Mouse (Mus musculus): ENCODE measurements around the gene Fermt2. TPM values are rescaled to one million over a fixed set of nuclear protein-coding genes. Genes with fewer than 3 reads are reported as not detected.

The Fermt2 gene
- polyA plus RNA-seq, 1 experiment from 2014 or later: 61.9 TPM

DNA sequence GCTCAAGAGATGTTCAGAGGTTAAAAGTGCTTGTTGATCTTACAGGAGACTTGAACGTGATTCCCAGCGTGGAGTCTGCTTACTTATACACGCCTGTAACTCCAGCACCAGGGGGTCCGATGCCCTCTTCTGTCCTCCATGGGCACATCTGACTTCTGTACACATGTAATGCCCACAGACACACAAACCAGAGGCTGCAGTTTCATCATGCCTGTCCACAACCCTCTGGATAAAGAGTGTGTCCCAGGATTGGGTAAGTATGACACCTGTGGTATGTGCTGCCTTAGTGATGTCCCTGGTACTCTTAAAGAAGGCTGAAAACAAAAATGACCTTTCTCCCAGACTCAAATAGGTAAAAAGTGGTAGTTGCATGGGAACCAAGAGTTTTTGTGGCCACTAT, 110.6 kb downstream of the Fermt2 start:
- H3K4me1 ChIP-seq (replicated peaks; ENCODE audit: control insufficient read depth, insufficient read depth, low read length): no peaks in the 10 kb centered on the region
- no peaks in the 10 kb centered on the region for H3K36me3 ChIP-seq (ENCODE audit: control insufficient read depth, insufficient read depth, low read length)
- no peak overlapping the region for H3K4me2 ChIP-seq
- H3K4me3 ChIP-seq (ENCODE audit: low read depth, low read length): no peak overlapping the region
- no peaks in the 10 kb centered on the region for H3K27me3 ChIP-seq (replicated peaks; ENCODE audit: control insufficient read depth, insufficient read depth, low read length)
- no peak overlapping the region for H3K27ac ChIP-seq (ENCODE audit: low read depth, low read length)
- WGBS: 68% methylated on average over 4 of the region's 4 CpGs
- ATAC-seq (replicated peaks; ENCODE audit: low FRiP score) (no peak), DNase-seq (ENCODE audit: low spot score) (no peak)
- H3K9ac ChIP-seq (ENCODE audit: low read depth, low read length): no peak overlapping the region
- H3K9me3 ChIP-seq (ENCODE audit: control insufficient read depth, low read length): no peaks in the 10 kb centered on the region

DNA sequence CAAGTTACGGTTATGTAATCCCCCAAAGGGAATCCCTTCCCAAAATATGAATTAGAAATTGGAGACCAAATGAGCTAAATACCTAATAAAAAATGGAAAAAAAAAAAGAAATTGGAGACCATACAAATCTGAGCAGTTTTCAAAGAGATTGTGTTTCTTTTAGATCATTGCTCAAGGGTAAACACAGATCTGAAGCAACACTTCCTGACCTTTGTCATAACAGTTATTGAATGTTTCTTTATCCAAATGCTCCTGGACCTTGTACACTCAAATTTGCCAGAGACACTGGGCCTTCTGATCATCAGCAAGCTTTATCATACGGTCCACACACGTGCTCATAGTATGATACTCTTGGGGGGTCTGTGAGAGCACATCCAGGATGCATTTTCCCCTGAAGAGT, 111.4 kb downstream of the Fermt2 start:
- H3K4me2 ChIP-seq: no peak overlapping the region
- H3K36me3 ChIP-seq (ENCODE audit: control insufficient read depth, insufficient read depth, low read length): no peaks in the 10 kb centered on the region
- no peak for DNase-seq (ENCODE audit: low spot score)
- no peak overlapping the region for H3K9ac ChIP-seq (ENCODE audit: low read depth, low read length)
- WGBS: 84% methylated on average over 3 of the region's 3 CpGs
- H3K27ac ChIP-seq (ENCODE audit: low read depth, low read length): no peak overlapping the region
- H3K9me3 ChIP-seq (ENCODE audit: control insufficient read depth, low read length): no peaks in the 10 kb centered on the region
- no peaks in the 10 kb centered on the region for H3K4me1 ChIP-seq (replicated peaks; ENCODE audit: control insufficient read depth, insufficient read depth, low read length)
- H3K4me3 ChIP-seq (ENCODE audit: low read depth, low read length): no peak overlapping the region
- no peak for ATAC-seq (replicated peaks; ENCODE audit: low FRiP score)
- H3K27me3 ChIP-seq (replicated peaks; ENCODE audit: control insufficient read depth, insufficient read depth, low read length): no peaks in the 10 kb centered on the region

DNA sequence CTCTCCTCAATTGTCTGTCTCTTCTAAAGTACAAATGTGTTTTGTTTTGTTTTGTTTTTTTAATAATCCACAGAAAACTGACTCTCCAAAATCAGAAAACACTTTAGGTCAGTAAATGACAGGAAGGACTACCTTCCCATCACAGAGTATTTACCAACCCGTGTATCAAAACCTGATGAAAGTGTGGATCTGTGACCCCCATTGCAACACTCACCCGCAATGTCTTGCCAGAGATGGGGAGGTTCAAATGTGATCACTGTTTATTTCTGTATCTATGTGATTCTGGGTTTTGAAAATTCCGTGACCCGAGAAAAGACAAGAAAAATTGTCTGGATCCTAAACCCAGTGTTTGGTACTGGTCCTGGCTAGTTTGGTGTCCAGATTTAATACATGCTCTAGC, 113.7 kb downstream of the Fermt2 start:
- Histone ChIP-seq H3K4me3 (ENCODE audit: low read depth, low read length) (no peak overlapping the region), H3K9me3 (ENCODE audit: control insufficient read depth, low read length) (no peaks in the 10 kb centered on the region), H3K9ac (ENCODE audit: low read depth, low read length) (no peak overlapping the region), H3K4me2 (no peak overlapping the region), H3K4me1 (replicated peaks; ENCODE audit: control insufficient read depth, insufficient read depth, low read length) (no peaks in the 10 kb centered on the region), H3K27ac (ENCODE audit: low read depth, low read length) (no peak overlapping the region), H3K27me3 (replicated peaks; ENCODE audit: control insufficient read depth, insufficient read depth, low read length) (no peaks in the 10 kb centered on the region), H3K36me3 (ENCODE audit: control insufficient read depth, insufficient read depth, low read length) (no peaks in the 10 kb centered on the region)
- ATAC-seq (replicated peaks; ENCODE audit: low FRiP score) (no peak), DNase-seq (ENCODE audit: low spot score) (no peak)
- WGBS: 85% methylated on average over 4 of the region's 4 CpGs

Other genes with a start within 250 kb of the Fermt2 start
- 64.4 and 78.9 TPM in 2 replicates for gene Ero1l, start 211.3 kb downstream of the Fermt2 start, polyA plus RNA-seq (2014; fragmentation: Nextera tagmentation; extraction: Ambion mirVana)
- gene Psmc6, start 200.3 kb downstream of the Fermt2 start, polyA plus RNA-seq (2014; fragmentation: Nextera tagmentation; extraction: Ambion mirVana): 178 and 191 TPM in 2 replicates
- gene Styx, start 179.0 kb downstream of the Fermt2 start, polyA plus RNA-seq (2014; fragmentation: Nextera tagmentation; extraction: Ambion mirVana): 40.1 and 46.9 TPM in 2 replicates
- 49.7 and 51.5 TPM in 2 replicates for gene Gnpnat1, start 125.2 kb downstream of the Fermt2 start, polyA plus RNA-seq (2014; fragmentation: Nextera tagmentation; extraction: Ambion mirVana)
- 10.2 and 11.1 TPM in 2 replicates for gene Ddhd1, start 128.0 kb upstream of the Fermt2 start, polyA plus RNA-seq (2014; fragmentation: Nextera tagmentation; extraction: Ambion mirVana)

Measured in liver, embryonic 11.5 days (tissue).